Mouse (Mus musculus) hindbrain, embryonic 13.5 days (tissue): ENCODE measurements around the gene Mta1. TPM values are rescaled to one million over a fixed set of nuclear protein-coding genes. Genes with fewer than 3 reads are reported as not detected.

Experiments
- ATAC-seq: fragments of 200-750 bp; cut with Nextera tagmentation; 2 replicates; pipeline ENCODE4 v1.8.0; 2017; ENCODE audit warnings: moderate TSS enrichment; ENCODE audit not compliant: low FRiP score
- H3K27ac ChIP-seq: fragments of 300-500 bp; sonication (generic); 2 replicates; pipeline ENCODE4 v1.5.1; 2015; ENCODE audit warnings: inconsistent platforms, mild to moderate bottlenecking, moderate library complexity
- H3K27me3 ChIP-seq: fragments of 300-500 bp; sonication (generic); 2 replicates; pipeline ENCODE4 v1.6.1; 2015; ENCODE audit warnings: mild to moderate bottlenecking, inconsistent platforms
- H3K36me3 ChIP-seq: fragments of 300-500 bp; sonication (generic); 2 replicates; pipeline ENCODE4 v1.6.1; 2015; ENCODE audit warnings: mild to moderate bottlenecking, inconsistent platforms
- H3K4me1 ChIP-seq: fragments of 300-500 bp; sonication (generic); replicated peaks from 2 replicates; pipeline ENCODE4 v1.6.1; 2015; ENCODE audit warnings: inconsistent platforms
- H3K4me2 ChIP-seq: fragments of 300-500 bp; sonication (generic); 2 replicates; pipeline ENCODE4 v1.6.1; 2015; ENCODE audit warnings: inconsistent platforms, mild to moderate bottlenecking, moderate library complexity
- H3K4me3 ChIP-seq: fragments of 300-500 bp; sonication (generic); 2 replicates; pipeline ENCODE4 v1.5.1; 2015; ENCODE audit warnings: mild to moderate bottlenecking, inconsistent platforms
- H3K9ac ChIP-seq: fragments of 300-500 bp; sonication (generic); 2 replicates; pipeline ENCODE4 v1.6.1; 2015; ENCODE audit warnings: mild to moderate bottlenecking, inconsistent platforms
- H3K9me3 ChIP-seq: fragments of 300-500 bp; sonication (generic); 2 replicates; pipeline ENCODE4 v1.6.1; 2016; ENCODE audit warnings: inconsistent platforms
- WGBS: fragments of 180-500 bp; shearing (Covaris S2); methylation state at CpG from one replicate; pipeline ENCODE4 v1.1.7; 2015; 5-methylcytosine and 5-hydroxymethylcytosine counted together
- polyA plus RNA-seq: library from polyadenylated mRNA; unstranded; fragments of >200 nt; fragmentation: Nextera tagmentation; extraction: Ambion mirVana; gene quantifications from 2 replicates; pipeline ENCODE4 v1.2.1, GENCODE M21; 2015

The Mta1 gene
- polyA plus RNA-seq, 1 experiment from 2014 or later, result 13.7 TPM

- peak; percentile 60 for ATAC-seq
- no peak overlapping the region for H3K27ac ChIP-seq
- H3K9me3 ChIP-seq, result no peaks in the 10 kb centered on the region
- H3K4me3 ChIP-seq, result no peak overlapping the region
- H3K27me3 ChIP-seq, result no peaks in the 10 kb centered on the region
- 89% methylated on average over 20 of the region's 20 CpGs for WGBS
- no peak overlapping the region for H3K4me2 ChIP-seq
- H3K4me1 ChIP-seq, result no peaks in the 10 kb centered on the region
- peaks cover 83% of the 10 kb centered on the region for H3K36me3 ChIP-seq
- H3K9ac ChIP-seq, result no peak overlapping the region
These were observed 21.7 kb downstream of the Mta1 start for GRCm38 (mm10) chr12:113119516-113120410.

DNA sequence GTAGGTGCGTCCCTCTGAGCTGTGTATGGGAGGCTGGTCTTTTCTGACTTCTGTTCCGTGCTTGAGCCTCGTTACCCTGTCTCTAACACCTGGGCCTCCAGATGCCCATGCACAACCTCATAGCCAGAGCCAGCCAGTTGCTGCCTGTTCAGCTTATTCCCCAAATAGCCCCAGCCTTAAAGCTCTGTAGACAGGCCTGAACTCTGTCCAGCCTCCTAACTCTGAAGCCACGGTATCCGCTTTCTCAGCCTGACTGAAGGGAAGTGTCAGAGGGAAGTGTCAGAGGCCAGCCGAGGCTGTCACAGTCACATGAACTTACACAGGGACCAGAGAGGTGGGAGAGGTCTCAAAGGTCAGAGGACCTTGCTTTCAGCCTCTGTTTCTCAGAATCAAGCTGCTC, 26.6 kb downstream of the Mta1 start:
- no peak for ATAC-seq
- Histone ChIP-seq H3K27ac (no peak overlapping the region), H3K4me2 (no peak overlapping the region), H3K4me3 (no peak overlapping the region), H3K36me3 (peaks cover 100% of the 10 kb centered on the region), H3K4me1 (no peaks in the 10 kb centered on the region), H3K9me3 (no peaks in the 10 kb centered on the region), H3K9ac (no peak overlapping the region), H3K27me3 (no peaks in the 10 kb centered on the region)
- WGBS, result 87% methylated on average over 6 of the region's 6 CpGs

- no peaks in the 10 kb centered on the region for H3K27me3 ChIP-seq
- ATAC-seq, result no peak
- H3K4me3 ChIP-seq, result no peak overlapping the region
- peaks cover 100% of the 10 kb centered on the region for H3K36me3 ChIP-seq
- WGBS, result 96% methylated on average over 8 of the region's 8 CpGs
- no peaks in the 10 kb centered on the region for H3K9me3 ChIP-seq
- H3K4me1 ChIP-seq, result no peaks in the 10 kb centered on the region
- no peak overlapping the region for H3K9ac ChIP-seq
- H3K4me2 ChIP-seq, result no peak overlapping the region
- H3K27ac ChIP-seq, result no peak overlapping the region
These were observed 32.7 kb downstream of the Mta1 start for GRCm38 (mm10) chr12:113130732-113131131.

- peaks cover 100% of the 10 kb centered on the region for H3K36me3 ChIP-seq
- no peak overlapping the region for H3K4me3 ChIP-seq
- H3K4me2 ChIP-seq, result no peak overlapping the region
- no peaks in the 10 kb centered on the region for H3K27me3 ChIP-seq
- H3K9ac ChIP-seq, result no peak overlapping the region
- 96% methylated on average over 14 of the region's 14 CpGs for WGBS
- no peaks in the 10 kb centered on the region for H3K9me3 ChIP-seq
- no peaks in the 10 kb centered on the region for H3K4me1 ChIP-seq
- no peak for ATAC-seq
- no peak overlapping the region for H3K27ac ChIP-seq
These were observed 33.5 kb downstream of the Mta1 start for GRCm38 (mm10) chr12:113131601-113132000.

DNA sequence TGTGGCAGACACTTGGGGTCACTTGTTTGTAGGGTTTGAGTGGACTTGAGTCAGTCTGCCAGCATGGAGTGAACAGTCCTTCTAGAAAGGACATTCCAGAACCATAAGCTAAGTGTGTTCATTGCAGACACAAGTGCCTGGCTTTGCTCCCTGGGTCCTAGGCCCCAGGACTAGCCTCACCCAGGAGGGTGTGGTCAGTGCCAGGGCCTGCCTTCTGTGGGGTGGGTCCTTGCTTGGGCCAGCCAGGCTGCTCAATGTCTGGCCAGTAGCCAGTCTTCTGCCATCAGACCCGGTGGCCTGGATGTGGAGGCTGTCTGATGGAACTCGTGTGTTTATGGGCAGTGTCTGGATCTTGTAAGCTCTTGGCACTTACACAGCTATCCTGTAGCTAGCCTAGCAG, 34.5 kb downstream of the Mta1 start:
- no peak overlapping the region for H3K4me2 ChIP-seq
- no peaks in the 10 kb centered on the region for H3K4me1 ChIP-seq
- no peak overlapping the region for H3K9ac ChIP-seq
- H3K4me3 ChIP-seq, result no peak overlapping the region
- 71% methylated on average over 2 of the region's 2 CpGs for WGBS
- ATAC-seq, result peak; percentile 21; the same call in 1 of the 2 replicates
- peaks cover 100% of the 10 kb centered on the region for H3K36me3 ChIP-seq
- H3K27ac ChIP-seq, result no peak overlapping the region
- no peaks in the 10 kb centered on the region for H3K9me3 ChIP-seq
- no peaks in the 10 kb centered on the region for H3K27me3 ChIP-seq

- Histone ChIP-seq H3K4me1 (peaks cover under 1% of the 10 kb centered on the region), H3K9me3 (no peaks in the 10 kb centered on the region), H3K36me3 (peaks cover 100% of the 10 kb centered on the region), H3K4me2 (no peak overlapping the region), H3K27me3 (no peaks in the 10 kb centered on the region), H3K27ac (no peak overlapping the region), H3K4me3 (no peak overlapping the region), H3K9ac (no peak overlapping the region)
- no peak for ATAC-seq
- 93% methylated on average over 9 of the region's 9 CpGs for WGBS
These were observed 35.2 kb downstream of the Mta1 start for GRCm38 (mm10) chr12:113133260-113133659.

DNA sequence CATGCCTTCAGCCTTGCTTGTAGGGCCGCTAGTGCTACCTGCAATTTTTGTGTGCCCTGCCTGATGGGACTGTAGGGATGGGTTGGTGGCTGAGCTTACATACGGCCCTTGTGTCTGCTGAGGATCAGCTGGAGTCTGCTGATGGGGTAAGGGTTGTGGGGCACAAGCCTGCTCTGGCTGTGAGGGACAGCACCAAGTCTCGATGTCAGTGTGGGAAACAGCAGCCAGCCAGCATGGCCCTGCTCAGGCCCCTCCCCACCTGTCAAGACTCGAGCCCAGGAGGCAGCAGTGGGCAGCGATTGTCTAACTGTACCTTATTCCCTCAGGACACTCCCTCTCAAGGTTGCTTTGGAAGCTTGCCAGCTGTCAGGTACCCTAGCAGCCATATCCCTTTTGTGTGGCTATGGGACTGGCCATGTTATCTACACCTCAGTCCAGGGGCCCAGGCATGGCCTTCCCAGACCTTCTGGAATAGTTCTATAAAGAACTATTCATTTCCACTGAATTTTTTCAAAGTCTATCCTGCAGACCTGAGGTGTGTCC, 35.9 kb downstream of the Mta1 start:
- Histone ChIP-seq H3K9ac (no peak overlapping the region), H3K27me3 (no peaks in the 10 kb centered on the region), H3K9me3 (no peaks in the 10 kb centered on the region), H3K27ac (no peak overlapping the region), H3K4me1 (peaks cover 7% of the 10 kb centered on the region), H3K36me3 (peaks cover 99% of the 10 kb centered on the region), H3K4me3 (no peak overlapping the region), H3K4me2 (no peak overlapping the region)
- WGBS, result 84% methylated on average over 5 of the region's 5 CpGs
- ATAC-seq, result no peak

GRCm38 (mm10) chr12:113134502-113134901, 36.4 kb downstream of the Mta1 start:
- H3K9ac ChIP-seq, result no peak overlapping the region
- no peaks in the 10 kb centered on the region for H3K27me3 ChIP-seq
- H3K36me3 ChIP-seq, result peaks cover 93% of the 10 kb centered on the region
- H3K27ac ChIP-seq, result no peak overlapping the region
- no peak overlapping the region for H3K4me3 ChIP-seq
- no peak for ATAC-seq
- WGBS, result 91% methylated on average over 4 of the region's 4 CpGs
- peaks cover 13% of the 10 kb centered on the region for H3K4me1 ChIP-seq
- no peaks in the 10 kb centered on the region for H3K9me3 ChIP-seq
- H3K4me2 ChIP-seq, result no peak overlapping the region

DNA sequence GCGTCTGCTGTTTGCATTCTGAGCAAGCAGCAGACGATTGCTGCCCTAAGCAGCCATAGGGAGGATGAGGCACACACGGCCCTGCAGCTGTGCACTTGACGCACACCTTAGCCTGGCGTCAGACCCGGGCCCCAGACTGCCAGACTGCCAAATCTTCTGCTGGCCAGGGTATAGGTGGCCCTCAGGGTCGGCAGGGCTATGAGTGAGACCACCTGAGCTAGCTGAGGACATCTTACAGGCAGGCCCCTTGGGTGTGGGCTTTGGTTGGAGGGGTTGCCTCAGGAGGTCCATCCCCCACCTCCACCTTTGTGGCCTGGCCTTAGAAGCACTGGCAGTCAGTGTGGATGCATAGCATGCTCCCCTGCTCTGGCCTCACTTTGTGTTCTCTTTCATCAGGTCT, 37.3 kb downstream of the Mta1 start:
- WGBS, result 95% methylated on average over 7 of the region's 7 CpGs
- Histone ChIP-seq H3K9me3 (no peaks in the 10 kb centered on the region), H3K4me1 (peaks cover 19% of the 10 kb centered on the region), H3K9ac (peak overlapping the region; percentile 35; the same call in 1 of the 2 replicates), H3K36me3 (peaks cover 84% of the 10 kb centered on the region), H3K27me3 (no peaks in the 10 kb centered on the region), H3K27ac (no peak overlapping the region), H3K4me3 (no peak overlapping the region), H3K4me2 (no peak overlapping the region)
- no peak for ATAC-seq

DNA sequence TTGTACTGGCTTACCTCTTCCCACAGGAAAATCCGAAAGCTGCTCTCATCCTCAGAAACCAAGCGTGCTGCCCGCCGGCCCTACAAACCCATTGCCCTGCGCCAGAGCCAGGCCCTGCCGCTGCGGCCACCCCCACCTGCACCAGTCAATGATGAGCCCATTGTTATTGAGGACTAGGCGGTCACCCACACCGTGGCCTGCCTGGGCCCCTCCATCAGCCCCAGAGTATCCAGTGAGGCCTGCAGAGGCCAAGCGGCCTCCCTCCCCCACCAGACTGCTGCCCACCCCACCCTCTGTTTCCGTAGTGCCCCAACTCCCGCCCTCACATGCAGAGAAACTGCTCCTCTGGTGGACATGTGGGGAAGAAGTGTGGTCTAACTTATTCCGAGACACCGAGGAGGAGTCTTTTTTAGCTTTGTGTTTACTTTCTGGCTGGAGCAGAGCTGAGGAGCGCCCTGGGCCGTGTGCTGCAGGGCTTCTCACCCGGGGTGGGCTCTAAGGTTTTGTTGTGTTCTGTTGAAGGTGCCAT, 38.5 kb downstream of the Mta1 start:
- H3K4me3 ChIP-seq, result no peak overlapping the region
- WGBS, result 81% methylated on average over 17 of the region's 17 CpGs
- H3K27me3 ChIP-seq, result no peaks in the 10 kb centered on the region
- H3K27ac ChIP-seq, result no peak overlapping the region
- no peak overlapping the region for H3K4me2 ChIP-seq
- H3K36me3 ChIP-seq, result peaks cover 72% of the 10 kb centered on the region
- H3K4me1 ChIP-seq, result peaks cover 30% of the 10 kb centered on the region
- H3K9ac ChIP-seq, result no peak overlapping the region
- ATAC-seq, result no peak
- no peaks in the 10 kb centered on the region for H3K9me3 ChIP-seq

DNA sequence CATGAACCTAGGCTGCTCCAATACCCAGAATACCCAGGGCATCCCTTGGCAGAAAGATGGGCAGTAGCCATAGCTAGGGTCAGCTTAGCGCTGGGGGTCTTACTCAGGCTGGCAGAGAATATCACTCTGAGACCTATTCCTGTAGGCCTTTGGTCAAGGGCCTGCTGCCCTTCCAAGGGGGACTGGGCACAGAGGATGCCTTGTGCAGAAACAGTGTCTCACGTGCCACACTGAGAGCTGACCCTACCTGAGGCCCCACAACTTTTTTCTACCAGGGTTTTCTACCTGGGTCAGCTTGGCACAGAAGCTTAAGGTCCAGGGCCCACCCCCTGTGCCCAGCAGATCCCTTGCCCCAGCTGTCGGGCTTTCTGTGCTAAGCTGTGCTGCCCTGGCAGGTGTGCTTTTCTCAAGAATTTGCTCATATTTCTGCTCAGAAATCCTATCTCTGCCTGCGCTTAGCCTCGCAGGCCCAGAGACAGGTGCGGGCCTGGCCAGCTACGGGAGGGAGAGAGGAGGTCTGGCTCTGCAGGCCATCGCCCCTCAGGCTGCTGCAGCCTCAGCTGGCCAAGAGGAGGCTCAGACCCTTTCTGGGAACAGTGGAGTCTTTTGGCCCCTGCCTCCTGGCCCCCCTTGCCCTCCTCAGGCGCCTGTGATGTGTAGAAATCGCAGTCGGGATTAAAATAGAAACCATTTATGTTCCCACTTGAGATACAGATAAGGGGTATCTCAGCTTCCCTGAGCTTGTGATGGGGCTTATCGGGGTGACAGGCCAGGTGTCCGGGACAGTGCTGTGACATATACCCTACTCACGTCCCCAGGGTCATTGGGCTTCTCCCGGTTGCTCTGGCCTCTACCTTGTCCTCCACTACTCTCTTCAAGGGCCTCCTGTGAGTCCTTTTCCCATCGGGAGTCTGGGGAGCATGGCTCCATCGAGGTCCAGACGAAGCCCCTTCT, 39.5 kb downstream of the Mta1 start:
- Histone ChIP-seq H3K27ac (no peak overlapping the region), H3K4me1 (peaks cover 39% of the 10 kb centered on the region)
- WGBS, result 89% methylated on average over 18 of the region's 18 CpGs

DNA sequence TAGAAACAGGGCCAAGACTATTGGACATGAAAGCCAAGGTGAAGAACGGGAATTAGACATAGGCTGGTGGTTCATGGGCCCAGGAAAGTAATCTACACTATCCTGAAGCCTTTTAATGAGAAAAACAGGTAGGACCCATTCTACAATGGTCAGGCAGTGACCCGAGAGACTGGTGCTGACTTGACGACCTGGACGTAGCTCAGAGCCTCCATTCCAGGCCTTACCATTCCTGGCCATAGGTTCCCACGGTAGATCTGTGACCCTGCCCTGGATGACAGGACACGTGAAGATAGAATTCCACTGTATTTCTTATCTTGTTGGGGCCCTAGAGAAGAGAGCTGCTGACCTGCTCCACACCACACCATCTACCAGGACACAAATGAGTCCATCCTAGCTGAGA, 40.2 kb downstream of the Mta1 start:
- 82% methylated on average over 6 of the region's 6 CpGs for WGBS
- H3K4me2 ChIP-seq, result no peak overlapping the region
- H3K9me3 ChIP-seq, result no peaks in the 10 kb centered on the region
- peak overlapping the region; percentile 82; the same call in 1 of the 2 replicates for H3K9ac ChIP-seq
- no peak overlapping the region for H3K4me3 ChIP-seq
- peaks cover 55% of the 10 kb centered on the region for H3K36me3 ChIP-seq
- peaks cover 47% of the 10 kb centered on the region for H3K4me1 ChIP-seq
- peak overlapping the region; percentile 89; the same call in 1 of the 2 replicates for H3K27ac ChIP-seq
- no peak for ATAC-seq
- no peaks in the 10 kb centered on the region for H3K27me3 ChIP-seq

More for the DNA sequence above, 39.5 kb downstream of the Mta1 start:
- no peaks in the 10 kb centered on the region for H3K9me3 ChIP-seq
- H3K4me2 ChIP-seq, result no peak overlapping the region
- no peak overlapping the region for H3K4me3 ChIP-seq
- H3K27me3 ChIP-seq, result no peaks in the 10 kb centered on the region
- H3K36me3 ChIP-seq, result peaks cover 62% of the 10 kb centered on the region
- H3K9ac ChIP-seq, result peak overlapping the region; percentile 7; the same call in 1 of the 2 replicates
- no peak for ATAC-seq
